Mouse (Mus musculus): ENCODE results near the gene Ush2a.

Gene Ush2a

GRCm38 (mm10) chr1:188980050-188980449, 718.2 kb downstream of the Ush2a start:
- ATAC-seq (ENCODE audit: insufficient number of reproducible peaks, low FRiP score, low TSS enrichment), result peak; percentile 66

GRCm38 (mm10) chr1:188993218-188993617, 731.4 kb downstream of the Ush2a start:
- no peak for ATAC-seq (ENCODE audit: insufficient number of reproducible peaks, low FRiP score, low TSS enrichment)

- ATAC-seq (ENCODE audit: insufficient number of reproducible peaks, low FRiP score, low TSS enrichment), result no peak
These were observed 736.1 kb downstream of the Ush2a start for GRCm38 (mm10) chr1:188997921-188998320.

- ATAC-seq (ENCODE audit: insufficient number of reproducible peaks, low FRiP score, low TSS enrichment), result no peak
These were observed 738.2 kb downstream of the Ush2a start for GRCm38 (mm10) chr1:188999981-189000380.

- no peak for ATAC-seq (ENCODE audit: insufficient number of reproducible peaks, low FRiP score, low TSS enrichment)
These were observed 740.0 kb downstream of the Ush2a start for GRCm38 (mm10) chr1:189001815-189002214.

- no peak for ATAC-seq (ENCODE audit: insufficient number of reproducible peaks, low FRiP score, low TSS enrichment)
These were observed 743.0 kb downstream of the Ush2a start for GRCm38 (mm10) chr1:189004774-189005173.

GRCm38 (mm10) chr1:189006267-189006666, 744.4 kb downstream of the Ush2a start:
- no peak for ATAC-seq (ENCODE audit: insufficient number of reproducible peaks, low FRiP score, low TSS enrichment)

- ATAC-seq (ENCODE audit: insufficient number of reproducible peaks, low FRiP score, low TSS enrichment), result no peak
These were observed 745.0 kb downstream of the Ush2a start for GRCm38 (mm10) chr1:189006826-189007225.

- ATAC-seq (ENCODE audit: insufficient number of reproducible peaks, low FRiP score, low TSS enrichment), result peak; percentile 82
These were observed 745.6 kb downstream of the Ush2a start, which contains the start of gene Kctd3 for GRCm38 (mm10) chr1:189007239-189007979. Gene Kctd3 (minus strand): TSS chr1:189007841.

- peak; percentile 51; the same call in 1 of the 2 replicates for ATAC-seq (ENCODE audit: insufficient number of reproducible peaks, low FRiP score, low TSS enrichment)
These were observed 746.1 kb downstream of the Ush2a start for GRCm38 (mm10) chr1:189007980-189008324.

GRCm38 (mm10) chr1:189010671-189011070, 748.8 kb downstream of the Ush2a start:
- ATAC-seq (ENCODE audit: insufficient number of reproducible peaks, low FRiP score, low TSS enrichment), result no peak

GRCm38 (mm10) chr1:189012846-189013586, 751.2 kb downstream of the Ush2a start:
- no peak for ATAC-seq (ENCODE audit: insufficient number of reproducible peaks, low FRiP score, low TSS enrichment)

GRCm38 (mm10) chr1:189013587-189013921, 751.7 kb downstream of the Ush2a start:
- ATAC-seq (ENCODE audit: insufficient number of reproducible peaks, low FRiP score, low TSS enrichment), result no peak

All from cerebellum, adult (tissue).